Mouse (Mus musculus): ENCODE results near the gene Gm29094. TPM values are rescaled to one million over a fixed set of nuclear protein-coding genes. Genes with fewer than 3 reads are reported as not detected.
"Not testable (repeated sequence)": the region's sequence is repeated elsewhere in the genome, so short reads cannot be mapped to it uniquely, and the experiment has no call there.

Gm29094 gene
- polyA plus RNA-seq, 1 experiment = not detected

DNA sequence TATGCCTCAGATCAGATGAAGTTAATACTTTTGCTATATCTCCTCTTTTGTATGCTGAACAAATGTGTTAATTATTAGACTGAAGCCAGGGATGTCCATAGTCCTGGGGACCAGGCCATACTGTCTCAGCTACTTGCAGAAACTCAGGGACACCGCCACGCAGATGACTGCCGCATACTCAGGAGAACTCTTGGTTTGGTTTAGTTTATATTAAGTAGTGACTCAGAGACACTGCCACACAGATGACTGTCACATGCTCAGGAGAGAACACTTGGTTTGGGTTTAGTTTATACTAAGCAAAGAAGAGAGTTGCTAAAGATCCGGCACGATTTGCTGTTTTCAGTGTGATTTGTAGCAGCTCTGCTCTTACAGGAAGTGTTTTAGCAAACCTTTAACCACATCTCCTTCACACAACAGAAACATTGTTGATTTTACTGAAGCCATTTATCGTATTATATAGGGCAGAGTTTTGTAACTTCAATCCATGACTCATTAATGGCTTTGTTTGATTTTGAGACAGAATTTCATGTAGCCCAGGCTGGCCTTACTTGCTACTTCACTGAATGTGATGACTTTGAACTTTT is 21.6 kb downstream of the Gm29094 start:
- not testable (repeated sequence) for H3K27ac ChIP-seq (replicated peaks; ENCODE audit: low read depth, low read length); H3K4me1 ChIP-seq (ENCODE audit: control insufficient read depth, insufficient read depth, insufficient read length, low read length); H3K4me3 ChIP-seq (ENCODE audit: insufficient read depth, low read depth, low read length)

DNA sequence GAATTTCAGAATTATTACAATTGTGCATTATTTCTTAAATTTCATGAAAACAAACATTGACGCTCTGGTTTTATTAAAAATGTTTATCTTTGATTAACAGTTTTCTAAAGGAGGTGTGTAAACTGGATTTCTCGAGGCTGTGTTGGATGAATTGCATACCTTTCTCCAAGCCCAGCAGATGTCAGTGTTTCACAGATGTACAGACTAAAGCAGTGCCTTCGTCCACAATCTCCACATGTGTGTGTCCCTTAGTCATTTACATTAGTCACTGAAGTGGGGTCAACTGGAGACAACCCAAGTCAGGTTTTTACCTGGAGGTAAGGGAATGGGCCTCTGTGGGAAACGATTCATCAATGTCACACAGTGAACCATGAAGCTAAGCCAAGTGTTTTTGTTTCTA is 26.9 kb downstream of the Gm29094 start:
- no peak overlapping the region for H3K27ac ChIP-seq (replicated peaks; ENCODE audit: low read depth, low read length)
- H3K4me1 ChIP-seq (ENCODE audit: control insufficient read depth, insufficient read depth, insufficient read length, low read length) = no peaks in the 10 kb centered on the region
- no peak overlapping the region for H3K4me3 ChIP-seq (ENCODE audit: insufficient read depth, low read depth, low read length)

DNA sequence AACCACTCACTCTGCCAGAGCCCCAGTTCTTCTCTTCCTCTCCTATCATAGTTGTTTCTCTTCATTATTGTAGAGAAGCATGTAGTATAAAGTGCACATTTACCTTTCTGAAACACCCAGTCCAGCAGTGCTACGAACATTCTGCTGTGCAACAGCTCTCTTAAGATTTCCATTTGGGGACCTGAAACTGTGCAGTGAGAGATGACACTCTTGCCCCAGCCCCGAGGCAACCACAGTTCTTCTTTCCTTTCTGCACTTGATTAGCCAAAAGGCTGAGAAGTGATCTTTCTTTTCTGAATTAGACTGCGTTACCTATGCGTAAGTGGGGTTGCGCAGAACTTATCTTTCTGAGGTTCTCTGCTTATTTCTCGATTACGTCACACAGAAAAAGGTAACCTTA is 28.9 kb downstream of the Gm29094 start:
- no peak overlapping the region for H3K4me3 ChIP-seq (ENCODE audit: insufficient read depth, low read depth, low read length)
- H3K27ac ChIP-seq (replicated peaks; ENCODE audit: low read depth, low read length) = no peak overlapping the region
- H3K4me1 ChIP-seq (ENCODE audit: control insufficient read depth, insufficient read depth, insufficient read length, low read length) = no peaks in the 10 kb centered on the region

DNA sequence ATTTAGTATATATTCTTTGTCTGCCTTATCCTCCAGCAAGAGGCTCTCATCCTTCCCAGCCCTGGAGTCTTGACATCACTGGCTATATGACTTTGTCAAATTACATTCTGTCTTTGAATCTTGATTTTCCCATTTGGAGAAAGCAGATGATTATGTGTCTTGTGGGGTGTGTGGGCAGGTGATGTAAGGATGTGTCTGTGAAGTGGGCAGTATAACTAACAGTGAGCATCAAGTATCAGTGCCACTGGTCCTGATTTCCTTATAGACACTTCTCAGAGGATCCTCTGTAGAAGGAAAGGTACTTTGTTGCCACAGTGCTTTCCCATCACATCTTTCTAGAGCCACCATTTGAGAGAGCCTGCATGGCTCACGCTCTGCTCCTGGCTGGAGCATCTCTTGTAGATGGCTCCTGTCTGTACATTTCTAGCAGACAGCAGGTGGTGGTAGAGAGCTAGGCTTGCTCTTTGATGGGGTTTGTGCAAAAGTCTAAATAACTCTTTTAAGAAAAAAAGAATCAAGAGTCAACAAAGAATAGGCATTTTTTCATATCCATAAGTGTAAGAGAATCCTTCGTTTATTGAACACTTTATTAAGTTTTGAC is 31.8 kb downstream of the Gm29094 start:
- not testable (repeated sequence) for H3K27ac ChIP-seq (replicated peaks; ENCODE audit: low read depth, low read length); H3K4me1 ChIP-seq (ENCODE audit: control insufficient read depth, insufficient read depth, insufficient read length, low read length); H3K4me3 ChIP-seq (ENCODE audit: insufficient read depth, low read depth, low read length)

DNA sequence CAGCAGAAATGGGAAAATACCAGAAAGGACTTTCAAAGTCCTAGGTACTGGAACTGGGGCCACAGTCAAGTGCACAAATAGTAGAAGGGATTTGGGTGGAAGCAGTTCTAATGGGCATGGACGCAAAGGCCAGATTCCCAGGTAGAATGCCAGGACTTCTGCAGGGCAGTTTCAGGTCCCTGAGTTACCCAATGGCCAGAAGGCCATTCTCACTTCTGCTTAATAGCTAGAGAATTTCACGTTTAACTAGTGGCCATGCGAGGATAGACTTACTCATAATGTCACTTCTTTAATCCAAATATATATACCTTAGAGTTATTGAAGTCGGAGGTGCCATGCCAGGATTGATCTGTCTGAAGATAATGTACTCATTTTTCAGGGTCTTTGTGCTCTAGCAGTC is 38.0 kb downstream of the Gm29094 start:
- H3K4me3 ChIP-seq (ENCODE audit: insufficient read depth, low read depth, low read length); H3K27ac ChIP-seq (replicated peaks; ENCODE audit: low read depth, low read length); H3K4me1 ChIP-seq (ENCODE audit: control insufficient read depth, insufficient read depth, insufficient read length, low read length): not testable (repeated sequence)

DNA sequence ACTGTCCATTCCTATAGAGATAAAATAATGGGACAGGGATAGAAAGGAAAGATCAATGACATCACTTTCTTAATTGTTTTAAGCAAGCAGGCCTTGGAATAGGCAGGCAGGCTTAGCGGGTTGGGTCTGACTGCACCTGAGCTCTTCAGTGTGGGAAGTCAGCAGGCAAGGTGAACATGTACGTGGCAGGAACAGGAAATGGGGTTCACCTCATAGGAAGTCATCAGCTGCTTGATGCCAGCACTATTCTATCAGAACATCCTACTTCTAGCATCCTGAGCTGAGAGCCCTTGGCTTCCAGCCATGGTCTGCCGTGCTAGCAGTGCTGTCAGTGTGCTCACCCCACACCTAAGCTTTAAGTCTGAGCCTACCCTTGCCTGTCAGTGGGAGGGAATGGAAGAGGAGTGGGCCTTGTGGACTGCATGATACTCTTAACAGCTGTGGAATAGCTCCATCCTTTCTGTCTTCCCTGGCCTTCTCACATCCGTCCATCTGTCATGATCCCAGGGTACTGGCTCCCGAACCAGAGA is 39.9 kb downstream of the Gm29094 start:
- H3K4me1 ChIP-seq (ENCODE audit: control insufficient read depth, insufficient read depth, insufficient read length, low read length); H3K4me3 ChIP-seq (ENCODE audit: insufficient read depth, low read depth, low read length); H3K27ac ChIP-seq (replicated peaks; ENCODE audit: low read depth, low read length): not testable (repeated sequence)

DNA sequence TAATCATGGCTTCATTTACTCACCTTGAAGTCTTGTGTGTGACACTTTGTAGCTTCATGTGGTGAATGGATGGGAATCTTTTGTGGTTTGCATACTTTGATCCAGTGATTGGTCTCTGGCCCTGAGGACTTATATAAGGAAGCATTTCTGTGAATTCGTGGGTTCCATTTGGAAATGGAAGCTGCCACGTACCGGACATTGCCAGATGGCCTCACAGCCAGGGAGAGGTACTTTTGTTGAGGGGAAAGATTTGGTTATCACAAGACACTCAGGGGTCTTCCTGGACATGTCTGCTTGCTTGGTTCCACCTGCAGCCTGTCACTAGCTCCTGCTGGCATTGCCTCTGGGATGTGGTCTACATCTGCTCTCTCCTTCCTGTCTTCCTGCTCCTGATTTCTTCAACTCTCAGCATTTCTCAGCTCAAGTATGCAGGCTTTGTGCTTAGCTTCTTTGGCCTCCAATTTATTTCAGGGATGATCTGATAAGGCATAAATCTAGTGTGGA is 41.4 kb downstream of the Gm29094 start:
- not testable (repeated sequence) for H3K4me1 ChIP-seq (ENCODE audit: control insufficient read depth, insufficient read depth, insufficient read length, low read length); H3K27ac ChIP-seq (replicated peaks; ENCODE audit: low read depth, low read length); H3K4me3 ChIP-seq (ENCODE audit: insufficient read depth, low read depth, low read length)

DNA sequence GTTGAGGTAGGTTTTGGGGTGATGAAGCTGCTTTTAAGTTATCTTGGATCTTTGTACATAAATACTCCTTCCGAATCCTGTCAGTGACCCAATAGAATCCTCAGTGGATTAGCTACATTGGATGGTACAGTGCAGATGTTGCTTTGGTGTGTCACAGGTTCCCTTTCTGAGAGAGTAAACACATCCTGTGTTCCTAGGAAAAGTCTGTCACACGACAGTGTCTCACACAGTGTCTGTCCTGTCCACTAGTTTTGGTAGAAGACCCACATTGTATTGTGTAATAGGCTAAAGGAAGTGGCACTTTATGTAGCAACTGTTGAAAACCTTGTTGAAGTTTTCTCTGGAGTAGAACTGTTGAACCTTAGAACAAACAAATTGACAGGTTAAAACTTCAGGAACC is 54.2 kb downstream of the Gm29094 start:
- no peak overlapping the region for H3K27ac ChIP-seq (replicated peaks; ENCODE audit: low read depth, low read length)
- H3K4me1 ChIP-seq (ENCODE audit: control insufficient read depth, insufficient read depth, insufficient read length, low read length) = no peaks in the 10 kb centered on the region
- H3K4me3 ChIP-seq (ENCODE audit: insufficient read depth, low read depth, low read length) = no peak overlapping the region

DNA sequence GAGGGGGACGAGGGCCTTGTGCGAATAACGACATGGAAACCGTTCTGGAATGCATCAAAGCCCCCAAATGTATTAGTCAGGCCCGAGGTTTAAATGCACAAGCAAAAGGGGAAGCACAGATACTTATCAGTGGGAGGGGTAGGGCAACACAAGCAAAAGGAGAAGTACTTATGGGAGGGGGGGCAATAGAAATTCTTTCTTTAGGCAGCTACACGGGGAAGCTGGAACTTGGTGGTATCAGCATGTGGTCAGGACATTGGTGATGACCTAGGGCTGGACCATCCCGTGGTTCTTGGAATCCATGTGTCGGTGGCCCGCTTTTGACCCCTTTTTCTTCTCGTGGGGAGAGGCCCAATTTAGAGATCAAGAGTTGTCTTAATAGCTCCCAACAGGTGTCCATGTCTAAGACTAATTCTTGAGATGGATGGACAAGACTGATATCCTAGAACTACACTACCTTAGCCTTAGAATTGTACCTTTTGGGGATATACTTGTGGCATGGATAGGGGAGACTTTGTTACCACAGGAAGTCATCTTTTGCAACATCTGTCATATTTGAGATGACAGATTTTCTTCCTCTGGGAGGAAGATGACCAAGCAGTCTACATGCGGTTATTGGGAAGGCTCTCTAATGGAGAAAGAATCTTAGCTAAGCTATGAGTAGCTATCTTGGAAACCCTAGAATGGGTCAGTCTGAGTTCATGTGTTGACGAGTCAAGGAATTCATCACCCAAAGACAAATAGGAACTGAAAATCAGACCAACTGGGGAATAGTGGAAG is 57.6 kb downstream of the Gm29094 start:
- no peak overlapping the region for H3K4me3 ChIP-seq (ENCODE audit: insufficient read depth, low read depth, low read length)
- H3K27ac ChIP-seq (replicated peaks; ENCODE audit: low read depth, low read length) = peak overlapping the region; percentile 37; the same call in 1 of the 2 replicates
- H3K4me1 ChIP-seq (ENCODE audit: control insufficient read depth, insufficient read depth, insufficient read length, low read length) = no peaks in the 10 kb centered on the region

DNA sequence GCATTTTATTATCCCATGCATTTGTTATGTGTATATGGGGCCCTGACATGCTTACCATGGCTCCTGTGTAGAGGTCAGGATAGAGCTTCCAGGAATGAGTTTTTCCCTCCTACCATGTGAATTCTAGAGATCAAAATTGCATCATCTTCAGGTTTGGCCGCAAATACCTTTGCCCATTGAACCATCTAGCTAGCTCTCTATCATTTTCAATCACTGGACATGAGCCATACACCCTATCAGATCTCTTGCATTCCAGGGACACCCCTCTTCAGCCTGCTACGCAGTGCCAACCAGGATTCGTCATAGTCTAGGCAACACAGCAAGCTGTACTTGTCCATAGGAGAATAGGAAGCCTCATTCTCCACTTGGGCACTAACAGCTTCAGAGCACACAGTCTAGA is 64.8 kb downstream of the Gm29094 start:
- Histone ChIP-seq H3K4me3 (ENCODE audit: insufficient read depth, low read depth, low read length) (no peak overlapping the region), H3K4me1 (ENCODE audit: control insufficient read depth, insufficient read depth, insufficient read length, low read length) (no peaks in the 10 kb centered on the region), H3K27ac (replicated peaks; ENCODE audit: low read depth, low read length) (no peak overlapping the region)

DNA sequence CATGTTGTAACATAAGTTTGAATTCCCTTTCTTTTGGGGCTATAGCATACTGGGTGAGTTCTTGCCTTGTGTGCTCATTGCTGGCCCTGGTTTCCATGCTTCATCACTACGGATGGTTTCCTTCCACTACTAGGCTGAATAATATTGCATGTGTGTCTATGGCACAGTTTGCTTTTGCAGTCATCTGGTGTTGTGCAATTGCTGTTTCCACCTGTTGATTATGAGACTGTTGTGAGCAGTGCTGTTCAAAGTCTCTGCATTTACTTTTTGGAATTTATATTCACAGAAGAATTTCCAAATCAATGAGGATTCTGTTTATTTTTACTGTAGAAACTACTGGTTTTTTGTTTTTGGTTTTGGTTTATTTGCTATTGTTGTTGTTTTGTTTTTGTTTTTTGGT is 65.4 kb downstream of the Gm29094 start:
- H3K4me1 ChIP-seq (ENCODE audit: control insufficient read depth, insufficient read depth, insufficient read length, low read length) = no peaks in the 10 kb centered on the region
- no peak overlapping the region for H3K4me3 ChIP-seq (ENCODE audit: insufficient read depth, low read depth, low read length)
- H3K27ac ChIP-seq (replicated peaks; ENCODE audit: low read depth, low read length) = no peak overlapping the region

Other genes with a start within 250 kb of the Gm29094 start
- not detected in 2 replicates for gene Bcl2a1a, start 242.5 kb upstream of the Gm29094 start, polyA plus RNA-seq (2012; ENCODE audit: insufficient read depth, insufficient read length, missing spikeins)
- not detected in 2 replicates for gene Trim43b, start 106.5 kb upstream of the Gm29094 start, polyA plus RNA-seq (2012; ENCODE audit: insufficient read depth, insufficient read length, missing spikeins)
- 3.8 and 5.2 TPM in 2 replicates for gene Bcl2a1b, start 170 bp upstream of the Gm29094 start, polyA plus RNA-seq (2012; ENCODE audit: insufficient read depth, insufficient read length, missing spikeins)
- 29.8 and 30.1 TPM in 2 replicates for gene Mthfs, start 11.3 kb downstream of the Gm29094 start, polyA plus RNA-seq (2012; ENCODE audit: insufficient read depth, insufficient read length, missing spikeins)

Measured in brown adipose tissue, adult 24 weeks (tissue).